Mouse (Mus musculus): ENCODE measurements at regions not wholly inside any gene's neighbourhood (a gene's known extent, or its start where the extent isn't known, plus 50 kb on each side); places are given as distances from the start of the nearest gene placed in this dataset.

DNA sequence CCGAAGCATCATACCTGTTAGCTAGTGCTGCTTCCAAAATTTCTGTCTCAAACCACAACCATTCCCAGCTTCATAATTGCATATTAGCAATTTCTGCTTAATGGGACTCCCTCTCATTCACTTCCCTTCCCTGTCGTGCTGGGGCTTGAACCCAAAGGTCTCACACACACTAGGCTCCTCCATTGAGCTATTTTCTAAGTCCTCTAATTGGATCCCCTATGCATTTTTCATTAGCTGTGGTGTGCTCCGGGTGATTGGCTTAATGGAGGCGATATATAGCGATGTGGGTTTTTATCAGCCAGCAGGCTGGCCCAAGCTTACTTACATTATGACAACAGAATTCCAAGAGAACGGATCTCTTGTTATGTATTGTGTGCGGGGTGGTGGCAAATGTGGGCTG, 1118.1 kb upstream of the Gulo start:
- H3K27me3 ChIP-seq (ENCODE audit: control insufficient read depth, insufficient read depth, low read length): no peaks in the 10 kb centered on the region
- H3K4me3 ChIP-seq (replicated peaks; ENCODE audit: low read length): no peak overlapping the region
- no peak for ATAC-seq (ENCODE audit: low FRiP score)
- peaks cover 14% of the 10 kb centered on the region for H3K4me1 ChIP-seq (replicated peaks; ENCODE audit: control insufficient read depth, insufficient read depth, low read length)
- no peak overlapping the region for H3K4me2 ChIP-seq (replicated peaks)
- H3K36me3 ChIP-seq (replicated peaks; ENCODE audit: control insufficient read depth, insufficient read depth): no peaks in the 10 kb centered on the region
- peaks cover 6% of the 10 kb centered on the region for H3K9me3 ChIP-seq (ENCODE audit: control insufficient read depth, low read length)
- H3K27ac ChIP-seq: no peak overlapping the region
- H3K9ac ChIP-seq: no peak overlapping the region
- 64% methylated on average over 7 of the region's 7 CpGs for WGBS
- DNase-seq (ENCODE audit: low spot score): no peak

- Histone ChIP-seq H3K36me3 (replicated peaks; ENCODE audit: control insufficient read depth, insufficient read depth) (no peaks in the 10 kb centered on the region), H3K27ac (peak overlapping the region; percentile 54), H3K27me3 (ENCODE audit: control insufficient read depth, insufficient read depth, low read length) (no peaks in the 10 kb centered on the region), H3K9me3 (ENCODE audit: control insufficient read depth, low read length) (peaks cover 6% of the 10 kb centered on the region), H3K4me2 (replicated peaks) (no peak overlapping the region), H3K9ac (no peak overlapping the region), H3K4me3 (replicated peaks; ENCODE audit: low read length) (no peak overlapping the region), H3K4me1 (replicated peaks; ENCODE audit: control insufficient read depth, insufficient read depth, low read length) (peaks cover 14% of the 10 kb centered on the region)
- DNase-seq (ENCODE audit: low spot score) (peak; percentile 62), ATAC-seq (ENCODE audit: low FRiP score) (no peak)
- 19% methylated on average over 6 of the region's 6 CpGs for WGBS
Observed at GRCm38 (mm10) chr14:67126254-67126653, 1117.2 kb upstream of the Gulo start.

DNA sequence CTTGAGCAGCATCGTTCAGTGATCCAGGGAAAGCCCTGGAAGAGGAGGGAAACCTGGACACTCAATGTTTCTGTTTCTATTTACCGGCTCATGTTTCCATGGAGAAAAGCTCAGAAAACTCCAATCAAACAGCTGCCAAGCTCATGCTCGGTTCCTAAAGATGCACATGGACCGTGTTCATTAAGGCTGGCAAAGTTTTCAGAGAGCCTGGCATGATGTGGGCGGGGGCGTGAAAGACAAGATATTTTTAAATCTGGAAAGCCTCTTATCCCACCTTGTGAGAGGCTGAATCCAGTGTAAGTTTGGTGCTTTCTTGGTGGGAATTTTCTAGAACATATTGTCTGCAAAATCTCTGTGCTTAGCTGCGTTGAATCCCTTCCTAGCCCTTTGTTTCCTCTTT, 1114.3 kb upstream of the Gulo start:
- DNase-seq (ENCODE audit: low spot score): no peak
- 77% methylated on average over 7 of the region's 7 CpGs for WGBS
- ATAC-seq (ENCODE audit: low FRiP score): no peak

More for the DNA sequence above, 1114.3 kb upstream of the Gulo start:
- Histone ChIP-seq H3K4me3 (replicated peaks; ENCODE audit: low read length) (no peak overlapping the region), H3K4me2 (replicated peaks) (no peak overlapping the region), H3K27me3 (ENCODE audit: control insufficient read depth, insufficient read depth, low read length) (no peaks in the 10 kb centered on the region), H3K4me1 (replicated peaks; ENCODE audit: control insufficient read depth, insufficient read depth, low read length) (peaks cover 14% of the 10 kb centered on the region), H3K36me3 (replicated peaks; ENCODE audit: control insufficient read depth, insufficient read depth) (no peaks in the 10 kb centered on the region), H3K9me3 (ENCODE audit: control insufficient read depth, low read length) (no peaks in the 10 kb centered on the region), H3K27ac (no peak overlapping the region), H3K9ac (no peak overlapping the region)

Measured in hindbrain, embryonic 14.5 days (tissue).